Mouse (Mus musculus) frontal cortex, postnatal 10 days (tissue): ENCODE measurements around the gene Mdc1.

Source experiments
- DNase-seq, 2 experiments: peaks; one replicate each; pipeline ENCODE4 v3.0.0; 2022; ENCODE audit warnings: low spot score in 2 of 2, mixed read lengths in 1 of 2

The Mdc1 gene

GRCm38 (mm10) chr17:35879245-35880057 lies 38.1 kb downstream of the Mdc1 start, which contains the start of gene Dhx16:
Gene Dhx16 (plus strand): TSS chr17:35879819.
- DNase-seq: peak; percentile 92 to 95

GRCm38 (mm10) chr17:35882924-35883323 lies 41.6 kb downstream of the Mdc1 start:
- no peak for DNase-seq

- DNase-seq: no peak
Observed at GRCm38 (mm10) chr17:35883777-35884176, 42.5 kb downstream of the Mdc1 start.

GRCm38 (mm10) chr17:35887725-35888124 lies 46.4 kb downstream of the Mdc1 start:
- no peak for DNase-seq

GRCm38 (mm10) chr17:35896781-35897643 lies 55.7 kb downstream of the Mdc1 start, which contains the start of gene 2310061I04Rik:
Gene 2310061I04Rik (minus strand): TSS chr17:35897431.
- peak; percentile 85 to 89 for DNase-seq

GRCm38 (mm10) chr17:35897644-35898573 lies 56.6 kb downstream of the Mdc1 start:
- no peak for DNase-seq

- no peak for DNase-seq
Observed at GRCm38 (mm10) chr17:35900636-35901035, 59.3 kb downstream of the Mdc1 start.

- DNase-seq: no peak
Observed at GRCm38 (mm10) chr17:35903343-35903991, 62.2 kb downstream of the Mdc1 start.

GRCm38 (mm10) chr17:35903992-35904355 lies 62.7 kb downstream of the Mdc1 start:
- DNase-seq: no peak

- no peak for DNase-seq
Observed at GRCm38 (mm10) chr17:35905587-35905986, 64.3 kb downstream of the Mdc1 start.

GRCm38 (mm10) chr17:35907609-35908008 lies 66.3 kb downstream of the Mdc1 start:
- no peak for DNase-seq
